In genomic region chr8:118748041-118748604, GRCm38 (mm10) we compare ENCODE assay signal across 23 mouse cellular contexts.
"Had no signal": no experiment of that assay in that cellular context is flagged by ENCODE, and none has a peak within 500 bp of the region (broad histone marks: within the 10 kb centered on the region; RNA-seq: fewer than 3 reads in every experiment).

No protein-coding gene starts in this region.

- H3K27ac ChIP-seq: heart, embryonic 10.5 days; hindbrain, embryonic 13.5 days; hindbrain, embryonic 15.5 days; hindbrain, postnatal 0 days; kidney, embryonic 15.5 days; kidney, postnatal 0 days; limb, embryonic 13.5 days; limb, embryonic 15.5 days had no signal

- H3K4me1 ChIP-seq: heart, embryonic 10.5 days; heart, embryonic 12.5 days; hindbrain, embryonic 15.5 days; kidney, embryonic 15.5 days; limb, embryonic 13.5 days; limb, embryonic 15.5 days had no signal

- H3K9ac ChIP-seq: heart, embryonic 12.5 days; hindbrain, embryonic 13.5 days; hindbrain, embryonic 15.5 days; kidney, embryonic 15.5 days; limb, embryonic 13.5 days; limb, embryonic 15.5 days had no signal

- H3K9me3 ChIP-seq: heart, embryonic 10.5 days; heart, embryonic 12.5 days; hindbrain, embryonic 13.5 days; hindbrain, embryonic 15.5 days; kidney, embryonic 15.5 days; limb, embryonic 13.5 days; limb, embryonic 15.5 days had no signal

- ATAC-seq: hindbrain, postnatal 0 days; intestine, embryonic 16.5 days had no signal

- H3K27me3 ChIP-seq: heart, embryonic 12.5 days; hindbrain, embryonic 13.5 days; hindbrain, embryonic 15.5 days; kidney, embryonic 15.5 days; limb, embryonic 13.5 days; limb, embryonic 15.5 days had no signal

- H3K4me3 ChIP-seq: heart, embryonic 10.5 days; heart, embryonic 12.5 days; hindbrain, embryonic 13.5 days; hindbrain, embryonic 15.5 days; kidney, embryonic 15.5 days; limb, embryonic 13.5 days; limb, embryonic 15.5 days had no signal

- H3K36me3 ChIP-seq: heart, embryonic 10.5 days; heart, embryonic 12.5 days; hindbrain, embryonic 13.5 days; hindbrain, embryonic 15.5 days; kidney, embryonic 15.5 days; limb, embryonic 13.5 days; limb, embryonic 15.5 days had no signal

- H3K4me2 ChIP-seq: heart, embryonic 12.5 days; hindbrain, embryonic 13.5 days; hindbrain, embryonic 15.5 days; kidney, embryonic 15.5 days; limb, embryonic 13.5 days; limb, embryonic 15.5 days had no signal

- DNase-seq: gastrocnemius, postnatal 14 days; gastrocnemius, postnatal 36 days; heart, adult 18-20 months; heart, postnatal 10 days; heart, postnatal 36 days; kidney, adult 11 months; kidney, adult 2 months; kidney, adult 9 months; kidney, postnatal 14 days; kidney, postnatal 36 days; layer of hippocampus, adult 9-11 months; layer of hippocampus, postnatal 36 days; left cerebral cortex, postnatal 4 days had no signal
